Mouse (Mus musculus) heart, adult 18-20 months (tissue): ENCODE measurements around the gene Smyd5. TPM values are rescaled to one million over a fixed set of nuclear protein-coding genes. Genes with fewer than 3 reads are reported as not detected.

Experiments used
- DNase-seq, 2 experiments: peaks; one replicate each; pipeline ENCODE4 v3.0.0; 2021 to 2022; ENCODE audit warnings: mixed read lengths in 1 of 2
- long read RNA-seq, 2 experiments: library from polyadenylated mRNA; stranded (forward); transcript quantifications; one replicate each; pipeline ENCODE4 v2.0.0; 2021
- total RNA-seq, 2 experiments: library from RNA; stranded (reverse); gene quantifications; 2 replicates each; pipeline ENCODE4 v1.2.3; 2021

Smyd5 gene
- total RNA-seq: 10 to 100 TPM; 11.5 to 13.1 TPM
- long read RNA-seq, experiment 1, transcript Smyd5-201 (13 exons, 2,486 nt): major isoform, 7 of 12 reads
- long read RNA-seq, experiment 1, partial matches to known transcripts: 0 of 12 reads
- long read RNA-seq, experiment 1, other reads (novel, unspliced or antisense): 5 of 12 reads
- long read RNA-seq, experiment 2, partial matches to known transcripts: 0 of 5 reads
- long read RNA-seq, experiment 2, other reads (novel, unspliced or antisense): 1 of 5 reads

GRCm38 (mm10) chr6:85431842-85432431 is at the start of gene Smyd5:
Smyd5 (plus strand) TSS chr6:85431989.
- peak; percentile 88 to 92 for DNase-seq

- DNase-seq: no peak
These were observed 49.0 kb upstream of the Smyd5 start for GRCm38 (mm10) chr6:85382791-85383190.

- DNase-seq: no peak
These were observed 43.2 kb upstream of the Smyd5 start for GRCm38 (mm10) chr6:85388608-85389007.

- peak; percentile 70 to 88 for DNase-seq
These were observed 40.0 kb upstream of the Smyd5 start for GRCm38 (mm10) chr6:85391803-85392202.

- no peak for DNase-seq
These were observed 36.4 kb upstream of the Smyd5 start for GRCm38 (mm10) chr6:85395360-85395759.

- DNase-seq: peak; percentile 38 to 72
These were observed 34.6 kb upstream of the Smyd5 start for GRCm38 (mm10) chr6:85397165-85397564.

- DNase-seq: no peak
These were observed 32.1 kb upstream of the Smyd5 start for GRCm38 (mm10) chr6:85399715-85400114.

GRCm38 (mm10) chr6:85402613-85403012 is 29.2 kb upstream of the Smyd5 start:
- DNase-seq: peak; percentile 34 to 73

- DNase-seq: no peak
These were observed 28.8 kb upstream of the Smyd5 start for GRCm38 (mm10) chr6:85403039-85403438.

- no peak for DNase-seq
These were observed 22.8 kb upstream of the Smyd5 start for GRCm38 (mm10) chr6:85409003-85409402.

- DNase-seq: peak; percentile 44 to 66
These were observed 21.0 kb upstream of the Smyd5 start for GRCm38 (mm10) chr6:85410771-85411273.

- no peak for DNase-seq
These were observed 16.0 kb upstream of the Smyd5 start for GRCm38 (mm10) chr6:85415829-85416228.

GRCm38 (mm10) chr6:85419150-85419549 is 12.6 kb upstream of the Smyd5 start:
- no peak for DNase-seq

- no peak for DNase-seq
These were observed 7.9 kb upstream of the Smyd5 start, which contains the start of gene Noto for GRCm38 (mm10) chr6:85423836-85424379. Noto (plus strand) TSS chr6:85423886.

GRCm38 (mm10) chr6:85431274-85431841 is 431 bp upstream of the Smyd5 start:
- DNase-seq: no peak

- no peak for DNase-seq
These were observed 2.1 kb downstream of the Smyd5 start for GRCm38 (mm10) chr6:85433865-85434264.

- DNase-seq: no peak
These were observed 4.4 kb downstream of the Smyd5 start for GRCm38 (mm10) chr6:85436204-85436603.

GRCm38 (mm10) chr6:85436631-85437030 is 4.8 kb downstream of the Smyd5 start:
- DNase-seq: no peak

GRCm38 (mm10) chr6:85441142-85441541 is 9.4 kb downstream of the Smyd5 start:
- DNase-seq: no peak

GRCm38 (mm10) chr6:85443488-85444233 is 11.9 kb downstream of the Smyd5 start:
- DNase-seq: no peak

- DNase-seq: no peak
These were observed 12.6 kb downstream of the Smyd5 start for GRCm38 (mm10) chr6:85444266-85444965.

GRCm38 (mm10) chr6:85445286-85445685 is 13.5 kb downstream of the Smyd5 start:
- DNase-seq: no peak
